Mouse (Mus musculus): Measurements from ENCODE around the gene Chst5. TPM values are rescaled to one million over a fixed set of nuclear protein-coding genes. Genes with fewer than 3 reads are reported as not detected.
"Not testable (repeated sequence)": the region's sequence is repeated elsewhere in the genome, so short reads cannot be mapped to it uniquely, and the experiment has no call there.

Chst5 gene
- total RNA-seq (2021) = under 1 TPM in 1 of 2 experiments, not detected in 1; 0.09 TPM
- long read RNA-seq, experiment 1 = 0 reads
- long read RNA-seq, experiment 2 = 0 reads

- no peak for DNase-seq (ENCODE audit: low spot score)
Measured at GRCm38 (mm10) chr8:111909621-111910450, at the start of gene Chst5. Gene Chst5, minus strand, starts transcription at chr8:111910447.

GRCm38 (mm10) chr8:111957231-111957630 lies 47.0 kb upstream of the Chst5 start:
- no peak for DNase-seq (ENCODE audit: low spot score)

- DNase-seq (ENCODE audit: low spot score) = no peak
Measured at GRCm38 (mm10) chr8:111955879-111956278, 45.6 kb upstream of the Chst5 start.

GRCm38 (mm10) chr8:111954844-111955594 lies 44.8 kb upstream of the Chst5 start:
- DNase-seq (ENCODE audit: low spot score) = peak; percentile 15

- no peak for DNase-seq (ENCODE audit: low spot score)
Measured at GRCm38 (mm10) chr8:111951936-111952335, 41.7 kb upstream of the Chst5 start.

- DNase-seq (ENCODE audit: low spot score) = no peak
Measured at GRCm38 (mm10) chr8:111951317-111951716, 41.1 kb upstream of the Chst5 start.

- DNase-seq (ENCODE audit: low spot score) = no peak
Measured at GRCm38 (mm10) chr8:111950846-111951245, 40.6 kb upstream of the Chst5 start.

- no peak for DNase-seq (ENCODE audit: low spot score)
Measured at GRCm38 (mm10) chr8:111947954-111948353, 37.7 kb upstream of the Chst5 start.

GRCm38 (mm10) chr8:111947144-111947543 lies 36.9 kb upstream of the Chst5 start:
- DNase-seq (ENCODE audit: low spot score) = no peak

- DNase-seq (ENCODE audit: low spot score) = no peak
Measured at GRCm38 (mm10) chr8:111943544-111943943, 33.3 kb upstream of the Chst5 start.

GRCm38 (mm10) chr8:111941101-111941454 lies 30.8 kb upstream of the Chst5 start:
- peak; percentile 10 for DNase-seq (ENCODE audit: low spot score)

- peak; percentile 97 for DNase-seq (ENCODE audit: low spot score)
Measured at GRCm38 (mm10) chr8:111940171-111941100, 30.2 kb upstream of the Chst5 start, which contains the start of gene Gabarapl2. Gene Gabarapl2, plus strand, starts transcription at chr8:111940703.

- DNase-seq (ENCODE audit: low spot score) = peak; percentile 52
Measured at GRCm38 (mm10) chr8:111939516-111940142, 29.4 kb upstream of the Chst5 start.

GRCm38 (mm10) chr8:111938076-111938985 lies 28.1 kb upstream of the Chst5 start:
- DNase-seq (ENCODE audit: low spot score) = not testable (repeated sequence)

- DNase-seq (ENCODE audit: low spot score) = no peak
Measured at GRCm38 (mm10) chr8:111937184-111937583, 26.9 kb upstream of the Chst5 start.

- DNase-seq (ENCODE audit: low spot score) = no peak
Measured at GRCm38 (mm10) chr8:111934201-111934600, 24.0 kb upstream of the Chst5 start.

GRCm38 (mm10) chr8:111933348-111934076 lies 23.3 kb upstream of the Chst5 start, which contains the start of gene Tmem231:
Gene Tmem231, minus strand, starts transcription at chr8:111933881.
- DNase-seq (ENCODE audit: low spot score) = peak; percentile 89

- peak; percentile 73 for DNase-seq (ENCODE audit: low spot score)
Measured at GRCm38 (mm10) chr8:111932580-111933336, 22.5 kb upstream of the Chst5 start.

All from gastrocnemius, adult 18-20 months (tissue).